Mouse (Mus musculus) testis, adult 2 months (tissue): ENCODE measurements around the gene Dock9.

ENCODE experiments used
- CTCF ChIP-seq: fragments of 200-500 bp; IDR thresholded peaks from 2 replicates; pipeline ENCODE4 v1.5.1; 2012; ENCODE audit warnings: low read depth, mild to moderate bottlenecking, inconsistent platforms, low read length, moderate library complexity; ENCODE audit not compliant: control insufficient read depth, insufficient read depth, insufficient replicate concordance
- POLR2A ChIP-seq: fragments of 200-500 bp; IDR thresholded peaks from 2 replicates; pipeline ENCODE4 v1.6.1; 2012; ENCODE audit warnings: low read depth, mild to moderate bottlenecking, inconsistent platforms, low read length, moderate library complexity; ENCODE audit not compliant: control insufficient read depth

- no peak for TF ChIP-seq POLR2A
- no peak for TF ChIP-seq CTCF
Measured at GRCm38 (mm10) chr14:121722774-121723173, 74.9 kb downstream of the Dock9 start.
